Mouse (Mus musculus): ENCODE measurements around the gene Prss40.

Gene Prss40

DNA sequence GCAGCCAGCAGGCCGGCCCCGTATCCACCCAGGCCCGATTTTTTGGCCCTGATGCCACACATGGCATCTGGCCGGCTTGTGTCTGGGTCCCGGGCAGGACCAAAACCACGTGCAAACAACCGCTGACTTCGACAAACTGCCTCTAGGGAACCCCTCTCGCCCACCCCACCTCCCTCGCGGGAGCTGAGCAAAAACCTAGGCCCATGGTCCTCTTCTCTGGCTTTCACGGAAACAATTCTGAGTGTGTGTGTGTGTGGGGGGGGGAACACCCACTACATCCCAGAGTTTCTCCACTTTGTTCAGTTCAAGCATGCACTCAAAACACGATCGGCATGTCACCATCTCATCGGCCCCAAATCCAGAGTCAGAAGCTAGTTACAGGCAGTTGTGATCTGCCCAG is at the start of gene Prss40:
Gene Prss40 (minus strand): TSS at position 101 of the 400 bp plus-strand sequence.
- no peak for DNase-seq (ENCODE audit: low spot score in 2 of 2)

DNA sequence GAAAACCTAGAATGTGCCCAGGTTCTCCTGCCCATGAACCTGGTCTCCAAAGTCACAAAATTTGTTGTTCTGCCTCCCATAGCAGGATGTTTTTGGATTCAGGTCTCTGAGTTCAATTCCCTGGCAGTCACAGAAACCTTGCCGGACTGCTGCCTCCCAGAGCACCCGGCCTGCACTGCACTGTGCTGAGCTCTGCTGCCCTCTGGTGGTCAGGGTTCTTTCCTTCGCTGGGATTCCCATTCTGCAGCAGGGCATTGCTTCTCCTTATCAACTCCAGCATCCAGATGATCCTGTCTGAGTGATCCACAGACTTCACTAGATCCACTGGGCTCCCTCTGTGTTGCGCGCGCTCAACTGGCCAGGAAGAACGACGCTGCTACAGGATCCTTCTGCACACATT is 41.6 kb upstream of the Prss40 start:
- DNase-seq (ENCODE audit: low spot score in 2 of 2), result peak; percentile 81 to 82

DNA sequence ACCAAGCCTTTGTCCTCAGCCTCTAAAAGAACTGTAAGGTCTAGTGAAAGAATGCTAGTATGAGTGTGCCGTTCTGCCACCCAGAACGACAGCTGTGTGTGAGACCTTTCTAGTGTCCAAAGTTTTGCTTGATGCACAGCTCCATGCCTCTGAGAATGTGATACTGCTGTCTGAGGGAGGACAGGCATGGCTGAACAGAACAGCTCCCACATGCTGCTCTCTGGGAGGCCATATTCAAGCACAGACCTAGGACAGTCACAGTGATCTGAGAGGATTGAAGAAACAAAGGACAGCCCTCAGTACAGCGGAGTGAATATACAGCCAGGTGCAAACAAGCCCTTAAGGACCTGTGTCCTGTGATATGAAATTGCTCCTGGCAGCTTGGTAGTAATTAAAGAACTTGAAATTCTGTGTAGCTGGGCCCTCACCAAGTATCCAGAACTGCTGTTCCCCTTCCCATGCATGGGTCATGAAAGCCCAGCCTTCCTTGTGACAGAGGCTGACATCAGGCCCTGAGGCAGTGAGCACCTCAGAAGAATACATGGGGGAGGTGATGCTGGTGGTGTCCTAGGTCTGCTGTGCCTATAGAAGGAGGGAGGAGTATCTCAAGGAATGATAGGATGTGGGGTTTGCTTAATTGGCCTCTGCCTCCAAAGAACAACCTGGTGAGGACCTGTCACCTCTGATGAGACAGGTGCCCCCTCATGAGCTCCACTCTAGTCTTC is 40.7 kb upstream of the Prss40 start:
- no peak for DNase-seq (ENCODE audit: low spot score in 2 of 2)

DNA sequence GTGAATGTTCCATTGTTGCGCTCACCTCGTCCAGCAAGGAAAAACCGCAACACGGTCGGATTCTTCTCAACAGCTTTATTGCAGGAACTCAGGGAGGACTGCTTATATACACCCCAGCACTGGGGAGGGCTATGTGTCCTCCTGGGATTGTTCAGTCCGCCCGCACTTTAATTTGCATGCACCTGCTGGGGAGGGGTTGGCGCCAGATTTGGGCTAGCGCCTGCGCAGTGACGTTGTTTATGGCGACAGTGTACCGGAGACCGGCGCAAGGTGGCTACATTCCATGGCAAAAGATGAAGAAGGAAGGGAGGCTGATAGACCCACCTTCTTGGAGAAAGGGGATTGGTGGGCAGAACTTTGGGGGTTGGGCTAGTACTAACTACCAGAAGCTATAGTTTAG is 39.3 kb upstream of the Prss40 start:
- no peak for DNase-seq (ENCODE audit: low spot score in 2 of 2)

DNA sequence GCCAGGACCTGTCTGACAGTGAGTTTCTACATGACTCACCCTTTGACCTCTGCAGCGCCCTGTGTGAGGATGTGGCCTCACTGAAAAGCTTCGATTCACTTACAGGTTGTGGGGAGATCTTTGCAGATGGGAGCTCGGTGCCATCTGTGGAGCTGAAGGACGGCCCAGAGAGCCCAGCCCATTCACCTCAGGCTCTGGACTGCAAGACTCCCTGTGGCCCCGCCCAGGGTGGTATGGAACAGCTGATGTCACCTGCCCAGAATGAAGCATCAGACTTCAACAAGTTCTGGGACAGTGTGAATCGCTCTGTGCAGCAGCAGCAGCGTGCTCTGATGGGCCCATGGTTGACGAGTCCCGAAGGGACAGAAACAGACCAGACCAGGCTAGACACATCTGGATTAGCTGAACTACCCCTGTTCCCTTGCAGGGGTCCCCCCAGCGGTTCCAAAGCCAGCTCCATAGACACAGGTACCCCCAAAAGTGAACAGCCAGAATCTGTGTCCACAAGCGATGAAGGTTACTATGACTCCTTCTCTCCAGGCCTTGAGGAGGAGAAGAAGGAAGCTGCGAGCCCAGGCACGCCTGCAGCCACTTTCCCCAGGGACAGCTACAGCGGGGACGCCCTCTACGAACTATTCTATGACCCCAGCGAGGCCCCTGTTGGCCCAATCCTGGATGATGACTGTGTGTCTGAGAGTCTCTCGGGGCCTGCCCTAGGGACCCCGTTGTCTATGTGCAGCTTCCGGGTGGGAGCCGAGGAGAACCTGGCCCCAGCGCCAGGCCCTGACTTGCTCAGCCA is 26.8 kb upstream of the Prss40 start:
- DNase-seq (ENCODE audit: low spot score in 2 of 2), result no peak

DNA sequence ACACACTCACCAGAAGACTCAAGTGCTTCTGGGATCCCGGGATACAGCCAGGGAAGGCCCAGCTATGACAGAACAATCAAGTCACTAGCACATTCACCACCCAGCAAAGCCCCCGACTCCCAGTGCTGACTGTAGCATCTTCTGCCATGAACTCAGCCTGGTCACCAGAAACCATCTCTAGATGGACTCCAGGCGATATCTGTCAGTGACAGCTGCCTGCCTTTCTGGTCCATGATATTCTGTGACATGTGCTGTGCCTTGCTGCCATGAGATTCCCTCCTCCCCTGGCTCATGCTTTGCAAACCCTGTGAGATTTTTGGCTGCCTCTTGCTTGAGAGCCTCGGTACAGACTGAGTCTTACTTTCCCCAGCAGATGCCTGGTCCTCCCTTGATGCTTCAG is 24.0 kb upstream of the Prss40 start:
- no peak for DNase-seq (ENCODE audit: low spot score in 2 of 2)

DNA sequence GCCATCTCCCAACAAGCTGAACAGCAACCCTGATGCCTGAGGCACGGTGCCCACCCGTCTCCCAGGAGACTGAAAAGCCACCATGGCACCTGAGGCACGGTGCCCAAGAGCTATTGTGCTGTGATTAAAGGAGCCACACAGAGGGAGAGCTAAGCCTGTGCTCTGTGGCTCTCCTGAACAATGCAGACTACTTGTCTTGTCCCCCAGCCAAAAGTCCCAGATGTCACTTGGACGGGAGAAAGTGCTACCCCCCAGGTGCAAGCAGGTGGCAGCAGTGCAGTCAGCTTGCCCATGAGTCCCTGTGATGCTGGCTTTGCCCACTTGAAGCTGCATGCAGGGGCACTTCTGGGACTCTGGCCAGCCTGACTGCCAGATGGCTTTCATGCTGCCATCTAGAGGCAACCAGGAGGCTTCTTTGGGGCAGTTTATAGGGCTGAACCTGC is 23.1 kb upstream of the Prss40 start:
- peak; percentile 46 to 75 for DNase-seq (ENCODE audit: low spot score in 2 of 2)

DNA sequence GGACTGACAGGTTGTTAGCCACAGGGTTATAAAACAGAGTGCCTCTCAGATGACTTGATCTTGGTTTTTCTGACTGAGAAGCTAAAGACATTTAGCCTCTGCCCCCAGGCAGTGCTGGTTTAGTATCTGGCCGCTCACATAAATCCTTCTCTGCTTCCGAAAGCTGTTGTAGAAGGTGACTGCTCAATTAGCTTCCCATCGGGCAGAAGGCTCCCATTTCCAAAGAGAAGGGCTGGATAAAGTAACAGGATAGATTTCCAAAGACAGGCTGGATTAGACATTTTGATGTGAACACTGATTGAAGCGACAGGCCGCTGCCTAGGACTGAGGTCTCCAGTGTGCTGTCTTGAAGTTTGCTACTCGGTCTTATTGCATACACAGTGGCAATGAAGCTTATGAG is 21.5 kb upstream of the Prss40 start:
- no peak for DNase-seq (ENCODE audit: low spot score in 2 of 2)

DNA sequence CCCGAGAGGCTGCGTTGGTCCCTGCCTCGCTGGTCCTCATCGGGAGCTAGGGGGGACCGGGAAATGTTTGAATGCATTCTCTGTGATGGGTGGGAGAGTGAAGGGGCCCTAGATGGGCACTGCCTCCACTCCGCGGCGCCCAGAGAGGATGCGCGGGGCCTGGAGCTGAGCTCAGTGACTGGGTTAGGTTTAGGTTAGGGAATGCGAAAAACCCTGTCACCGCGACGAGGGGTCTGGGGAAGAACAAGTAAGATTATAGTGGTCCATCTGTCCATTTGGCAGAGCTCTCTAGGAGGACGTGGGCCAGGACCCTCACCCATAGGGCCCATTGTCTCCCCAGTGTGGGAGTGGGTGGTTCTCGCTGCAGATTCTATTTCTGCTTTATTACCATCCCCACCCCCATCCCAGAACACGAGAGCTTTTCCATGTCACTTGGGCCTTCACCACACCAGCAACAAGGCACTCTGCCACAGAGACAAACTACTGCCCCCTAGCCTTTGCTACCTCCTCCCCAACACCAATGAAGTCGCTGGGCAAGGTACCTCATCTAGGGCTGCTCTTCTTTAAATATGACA is 19.1 kb upstream of the Prss40 start:
- DNase-seq (ENCODE audit: low spot score in 2 of 2), result peak; percentile 24 to 60

DNA sequence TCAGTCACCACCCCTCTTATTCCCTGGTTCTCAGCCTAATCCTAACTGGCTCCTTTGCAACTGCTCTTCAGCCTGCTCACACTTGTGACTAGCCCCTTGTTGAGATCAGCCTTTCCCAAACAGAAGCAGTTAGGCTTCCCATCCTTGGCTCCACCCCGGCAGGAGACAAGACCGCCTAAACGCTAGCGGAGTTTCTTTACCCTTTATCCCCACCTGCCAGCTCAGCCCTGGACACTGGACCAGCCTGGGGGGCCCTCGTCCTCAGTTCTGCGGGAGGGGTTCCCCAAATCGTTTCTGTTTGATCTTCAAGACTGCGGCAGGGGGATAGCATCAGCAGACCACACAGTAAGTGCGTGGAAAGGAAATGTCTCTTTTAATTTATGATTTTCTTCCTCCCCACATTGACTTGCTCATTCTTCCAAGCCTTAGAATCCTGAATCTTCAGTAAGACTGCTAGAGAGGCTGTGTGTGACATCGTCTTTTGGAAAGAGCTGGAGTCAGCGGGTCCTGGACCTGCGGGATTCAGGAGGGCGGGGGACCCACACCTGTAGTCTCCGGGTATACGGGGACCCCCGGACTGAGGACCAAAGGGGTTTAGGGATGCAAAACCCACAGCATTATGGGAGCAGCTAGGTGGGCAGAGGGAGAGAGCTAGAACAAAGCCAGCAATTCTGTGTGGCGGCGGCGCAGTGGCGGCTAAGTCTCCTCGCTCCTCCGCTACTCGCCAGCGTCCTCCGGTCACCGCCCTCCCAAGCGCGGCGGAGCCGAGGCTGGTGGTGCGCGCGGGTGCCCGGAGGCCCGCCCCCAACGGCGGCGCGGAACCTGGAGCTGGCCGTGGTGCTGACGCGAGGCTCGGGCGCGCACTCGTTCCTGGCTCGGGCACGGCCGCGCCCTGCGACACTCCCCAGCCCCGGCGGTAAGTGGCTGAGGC is 18.4 kb upstream of the Prss40 start, which contains the start of gene Amer3:
Gene Amer3 (plus strand): TSS at position 807 of the 931 bp plus-strand sequence.
- DNase-seq (ENCODE audit: low spot score in 2 of 2), result peak; percentile 79 to 86

DNA sequence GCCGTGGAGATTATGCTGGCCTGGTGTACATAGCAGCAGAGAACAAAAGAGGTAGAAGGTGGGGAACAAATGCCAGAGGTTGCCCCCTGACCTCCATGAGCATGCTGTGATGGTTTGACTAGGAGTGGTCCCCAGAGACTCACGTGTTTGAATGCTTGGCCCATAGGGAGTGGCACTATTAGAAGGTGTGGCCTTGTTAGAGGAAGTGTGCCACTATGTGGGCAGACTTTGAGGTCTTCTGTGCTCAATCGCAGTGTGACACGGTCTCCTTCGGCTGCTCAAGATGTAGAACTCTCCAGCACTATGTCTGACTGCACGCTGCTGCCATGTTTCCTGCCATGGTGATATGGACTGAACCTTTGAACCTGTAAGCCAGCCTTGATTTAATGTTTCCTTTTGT is 12.5 kb upstream of the Prss40 start:
- DNase-seq (ENCODE audit: low spot score in 2 of 2), result no peak

DNA sequence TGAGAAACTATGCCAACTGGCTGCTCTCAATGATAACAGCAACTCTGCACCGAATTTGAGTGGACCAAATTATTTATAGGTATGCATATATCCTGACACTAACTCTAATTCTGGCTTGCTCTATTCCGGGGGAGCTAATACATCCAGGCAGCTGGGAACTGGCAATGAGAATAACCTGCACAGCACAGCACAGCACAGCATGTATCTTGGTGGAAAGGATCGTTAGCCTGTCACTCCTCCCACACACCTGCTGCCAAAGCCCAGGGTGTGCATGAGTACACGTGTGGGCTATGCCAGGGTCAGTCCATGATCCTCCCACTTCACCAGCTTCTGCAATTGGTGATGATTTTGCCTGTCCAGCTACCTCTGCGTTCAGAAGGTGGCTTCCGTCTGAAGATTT is 10.7 kb upstream of the Prss40 start:
- peak; percentile 50 to 66 for DNase-seq (ENCODE audit: low spot score in 2 of 2)

DNA sequence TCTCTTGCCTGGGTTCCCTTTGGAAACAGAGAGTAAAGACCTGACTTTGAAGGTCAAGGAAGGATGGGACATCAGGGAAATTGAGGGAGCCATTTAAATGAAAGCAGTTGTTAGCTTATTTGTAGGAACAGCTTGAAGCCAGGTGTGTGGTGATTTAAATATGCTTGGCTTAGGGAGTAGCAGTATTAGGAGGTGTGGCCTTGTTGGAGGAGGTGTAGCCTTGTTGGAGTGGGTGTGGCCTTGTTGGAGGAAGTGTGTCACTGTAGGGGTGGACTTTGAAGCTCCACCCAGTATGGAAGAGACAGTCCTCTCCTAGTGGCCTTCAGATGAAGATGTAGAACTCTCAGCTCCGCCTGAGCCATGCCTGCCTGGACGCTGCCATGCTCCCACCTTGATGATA is 9.1 kb upstream of the Prss40 start:
- DNase-seq (ENCODE audit: low spot score in 2 of 2), result no peak

DNA sequence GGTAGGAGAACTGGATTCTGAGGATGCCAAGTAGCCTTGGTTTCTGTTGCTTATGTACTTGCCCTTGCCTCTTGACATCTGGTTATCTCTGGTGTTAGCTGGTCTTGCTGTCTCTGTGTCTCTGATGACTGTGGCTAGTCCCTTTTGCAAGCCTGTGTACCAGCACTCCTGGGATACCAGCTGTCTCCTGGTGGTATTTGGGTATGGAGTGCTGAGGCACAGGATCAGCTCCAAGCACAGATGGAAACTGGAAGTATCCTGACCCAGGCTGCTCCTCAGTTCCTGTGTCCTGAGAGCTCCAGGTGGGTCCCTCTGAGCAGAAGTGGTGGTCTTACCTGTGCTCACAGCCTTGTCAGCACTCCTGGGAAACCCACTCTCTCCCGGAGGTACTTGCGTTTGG is 7.4 kb upstream of the Prss40 start:
- no peak for DNase-seq (ENCODE audit: low spot score in 2 of 2)

DNA sequence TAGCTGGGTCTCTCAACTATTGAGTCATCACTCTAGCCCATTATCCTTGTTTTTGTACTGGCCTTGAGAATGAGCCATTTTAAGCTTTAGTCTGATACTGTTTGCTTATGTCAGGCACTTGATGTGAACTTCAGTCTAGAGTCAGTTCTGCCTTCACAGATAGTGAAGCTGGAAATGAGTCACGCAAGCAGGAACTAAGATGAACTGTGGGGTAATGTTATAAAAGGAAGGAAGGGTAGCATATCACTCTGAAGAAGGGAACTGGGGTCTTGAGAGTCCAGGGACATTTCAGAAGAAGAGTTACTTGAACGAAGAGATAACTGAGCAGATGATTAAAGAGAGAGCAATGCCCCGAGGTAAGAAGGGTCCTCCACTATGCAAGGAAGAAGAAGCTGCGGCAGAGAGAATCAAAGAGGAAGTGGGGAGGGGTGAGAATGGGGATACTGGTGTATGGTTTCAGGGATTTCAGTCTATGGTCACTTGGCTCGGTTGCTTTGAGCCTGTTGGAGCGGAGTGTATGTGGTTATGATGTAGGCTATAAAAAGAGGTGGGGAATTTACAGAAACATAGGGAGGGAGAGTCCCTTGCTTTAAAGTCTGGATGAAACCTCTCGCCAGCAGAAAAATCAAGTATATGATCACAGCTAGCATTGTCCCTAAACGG is 3.8 kb upstream of the Prss40 start:
- DNase-seq (ENCODE audit: low spot score in 2 of 2), result no peak

DNA sequence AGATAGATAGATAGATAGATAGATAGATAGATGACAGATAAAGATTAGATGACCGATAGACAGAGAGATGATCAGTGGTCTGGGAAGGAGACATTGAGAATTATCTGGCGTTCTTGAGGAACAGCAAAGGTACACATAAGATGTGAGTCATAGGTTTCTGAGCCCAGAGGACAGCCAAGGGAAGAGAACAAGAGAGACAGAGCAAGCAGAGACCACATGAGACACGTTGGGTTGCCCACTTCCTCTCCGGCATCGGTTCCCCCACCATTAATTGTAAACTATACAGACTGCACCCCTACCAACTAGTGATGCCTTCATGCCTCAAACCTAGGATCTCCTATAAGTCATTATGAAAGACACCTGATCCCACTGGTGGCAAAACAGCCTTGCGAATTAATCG is 6.5 kb downstream of the Prss40 start:
- DNase-seq (ENCODE audit: low spot score in 2 of 2), result no peak

DNA sequence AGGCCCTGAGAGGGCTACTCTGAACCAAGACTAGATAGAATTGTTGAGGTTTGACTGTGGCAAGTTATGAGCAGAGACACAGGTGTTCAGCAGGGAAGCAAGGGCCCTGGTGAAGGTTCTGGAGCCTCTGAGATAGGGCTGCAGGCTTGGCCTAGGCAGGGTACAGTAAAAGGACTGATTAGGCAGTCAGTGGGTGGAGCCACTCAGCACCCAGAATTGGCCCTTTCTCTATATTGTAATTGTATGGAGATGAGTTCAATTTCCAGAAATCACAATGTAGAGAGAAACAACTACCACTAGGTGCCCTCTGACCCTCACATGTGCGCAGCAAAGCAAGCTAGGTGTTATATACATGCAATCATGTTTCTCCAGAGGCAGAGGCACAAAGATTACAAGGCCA is 7.1 kb downstream of the Prss40 start:
- DNase-seq (ENCODE audit: low spot score in 2 of 2), result no peak

DNA sequence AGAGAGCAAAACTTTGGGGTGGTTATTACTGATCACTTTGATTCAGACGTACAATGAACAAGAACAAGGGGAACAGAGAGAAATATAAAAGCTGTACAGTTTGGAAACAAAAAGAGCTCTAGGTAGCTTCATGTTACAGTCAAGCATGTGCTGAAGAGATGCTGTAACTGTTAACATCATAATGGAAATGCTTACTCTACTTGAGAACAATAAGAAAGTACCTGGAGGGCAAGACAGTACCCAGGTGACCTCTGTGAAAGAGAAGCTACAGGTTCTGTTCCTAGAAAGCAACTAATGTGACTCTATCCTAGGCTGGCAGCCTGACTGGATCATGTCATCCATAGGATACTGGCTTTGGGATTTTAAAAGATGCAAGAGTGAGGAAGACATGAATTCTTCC is 13.7 kb downstream of the Prss40 start:
- DNase-seq (ENCODE audit: low spot score in 2 of 2), result no peak

DNA sequence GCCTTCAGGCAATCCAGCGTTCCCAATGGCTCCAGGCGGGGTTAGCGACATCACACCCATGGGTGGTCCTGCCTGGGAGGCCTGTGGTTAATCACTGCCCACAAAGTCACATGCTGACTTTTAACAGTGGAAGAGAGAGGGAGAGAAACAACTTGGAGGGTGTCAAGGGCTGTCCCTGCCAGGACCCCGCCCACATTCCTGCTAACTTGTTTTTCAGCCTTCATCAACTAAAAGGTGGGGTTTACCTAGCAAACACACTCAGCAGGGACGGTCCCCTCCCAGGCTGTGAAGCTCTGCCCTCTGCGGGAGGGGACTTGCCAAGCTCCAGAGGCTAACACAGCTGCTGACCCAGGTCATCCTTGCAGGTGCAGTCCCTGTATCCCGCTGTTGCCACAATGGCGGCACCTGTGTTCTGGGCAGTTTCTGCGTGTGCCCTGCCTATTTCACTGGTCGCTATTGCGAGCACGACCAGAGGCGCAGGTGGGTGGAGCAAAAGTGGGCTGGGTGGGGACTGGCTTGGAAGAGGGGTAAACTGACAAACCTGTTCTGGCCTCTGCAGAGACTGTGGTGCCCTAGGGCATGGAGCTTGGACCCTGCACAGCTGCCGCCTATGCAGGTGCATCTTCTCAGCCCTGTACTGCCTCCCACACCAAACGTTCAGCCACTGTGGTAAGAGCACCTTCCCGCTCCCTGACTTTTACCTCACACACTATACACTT is 23.8 kb downstream of the Prss40 start:
- no peak for DNase-seq (ENCODE audit: low spot score in 2 of 2)

DNA sequence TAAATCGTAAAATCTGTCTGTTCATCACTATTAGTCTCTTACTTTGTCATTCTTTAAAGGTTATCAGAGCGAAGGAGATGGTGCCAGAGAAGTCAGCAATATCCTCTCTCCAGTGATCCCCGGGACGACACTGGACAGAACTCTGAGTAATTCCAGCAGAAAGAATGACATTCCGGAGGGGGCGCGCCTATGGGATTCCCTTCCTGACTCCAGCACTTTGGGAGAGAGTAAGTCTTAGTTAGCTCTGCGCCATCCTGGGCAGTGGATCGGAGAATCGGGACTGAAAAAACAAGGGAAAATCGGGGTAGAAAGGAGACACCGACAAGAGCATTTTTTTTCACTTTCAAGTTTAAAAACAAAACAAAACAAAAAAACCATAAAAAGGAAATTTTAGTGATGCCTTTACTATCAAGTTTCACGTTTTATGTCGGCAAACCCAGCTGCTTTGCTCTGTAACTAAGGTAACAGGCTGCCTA is 24.4 kb downstream of the Prss40 start:
- no peak for DNase-seq (ENCODE audit: low spot score in 2 of 2)

Measured in right cerebral cortex, adult 2 months (tissue).